Mouse (Mus musculus) MEL (cell line): ENCODE measurements at regions not wholly inside any gene's neighbourhood (a gene's known extent, or its start where the extent isn't known, plus 50 kb on each side); places are given as distances from the start of the nearest gene placed in this dataset.

Source experiments
- DNase-seq: peaks from one replicate; pipeline ENCODE4 v3.0.0; 2011; ENCODE audit warnings: low read depth, low spot score
- H3K27ac ChIP-seq: 2 replicates; pipeline ENCODE4 v1.5.1; 2012; ENCODE audit warnings: low read depth, mild to moderate bottlenecking, control low read depth, low read length, moderate library complexity; ENCODE audit not compliant: control insufficient read depth
- H3K27me3 ChIP-seq, 2 experiments: fragments of 150-350 bp in 1 of 2; sonication (generic) in 1 of 2; 2 replicates each; pipeline ENCODE4 v1.6.1; 2012; ENCODE audit warnings: low read length in 2 of 2, mild to moderate bottlenecking in 2 of 2, improper control_type of control experiment in 1 of 2, moderate library complexity in 1 of 2; ENCODE audit not compliant: insufficient read depth in 2 of 2, control insufficient read depth in 1 of 2
- H3K36me3 ChIP-seq, 2 experiments: 2 replicates each; pipeline ENCODE4 v1.6.1; 2012 to 2014; ENCODE audit warnings: low read length in 2 of 2, improper control_type of control experiment in 1 of 2, inconsistent platforms in 1 of 2, mild to moderate bottlenecking in 1 of 2; ENCODE audit not compliant: insufficient read depth in 2 of 2, control insufficient read depth in 1 of 2
- H3K4me1 ChIP-seq, 2 experiments: fragments of 150-350 bp in 1 of 2; sonication (generic) in 1 of 2; 2 replicates each; pipeline ENCODE4 v1.6.1; 2012; ENCODE audit warnings: low read length in 2 of 2, improper control_type of control experiment in 1 of 2, mild to moderate bottlenecking in 1 of 2; ENCODE audit not compliant: insufficient read depth in 2 of 2, control insufficient read depth in 1 of 2
- H3K4me3 ChIP-seq, 2 experiments: fragments of 150-350 bp in 1 of 2; sonication (generic) in 1 of 2; 2 replicates each; pipeline ENCODE4 v1.5.1; 2012; ENCODE audit warnings: low read depth in 2 of 2, low read length in 2 of 2, mild to moderate bottlenecking in 2 of 2, moderate library complexity in 2 of 2, control low read depth in 1 of 2, improper control_type of control experiment in 1 of 2; ENCODE audit not compliant: control insufficient read depth in 1 of 2, insufficient read depth in 1 of 2
- H3K79me2 ChIP-seq: 2 replicates; pipeline ENCODE4 v1.6.1; 2012; ENCODE audit warnings: mild to moderate bottlenecking, low read length, moderate library complexity; ENCODE audit not compliant: control insufficient read depth, poor library complexity, insufficient read depth
- H3K9ac ChIP-seq: 2 replicates; pipeline ENCODE4 v1.6.1; 2012; ENCODE audit warnings: low read depth, mild to moderate bottlenecking, control low read depth, low read length, moderate library complexity; ENCODE audit not compliant: control insufficient read depth, poor library complexity, severe bottlenecking
- H3K9me3 ChIP-seq: fragments of 150-350 bp; sonication (generic); replicated peaks from 2 replicates; pipeline ENCODE4 v1.6.1; 2012; ENCODE audit warnings: mild to moderate bottlenecking, low read length, improper control_type of control experiment, moderate library complexity; ENCODE audit not compliant: insufficient read depth
- CHD1 ChIP-seq: IDR thresholded peaks from 2 replicates; pipeline ENCODE4 v1.6.1; 2012; ENCODE audit warnings: low read depth, mild to moderate bottlenecking, inconsistent platforms, low read length, improper control_type of control experiment
- CTCF ChIP-seq, 3 experiments: IDR thresholded peaks in 2 of 3; conservative IDR thresholded peaks in 1 of 3; 2 replicates each; pipeline ENCODE4 v1.5.1; 2011 to 2012; ENCODE audit warnings: low read length in 3 of 3, low read depth in 2 of 3, mild to moderate bottlenecking in 2 of 3, improper control_type of control experiment in 1 of 3, inconsistent platforms in 1 of 3, mixed read lengths in 1 of 3, moderate library complexity in 1 of 3; ENCODE audit not compliant: control insufficient read depth in 1 of 3, insufficient read depth in 1 of 3, poor library complexity in 1 of 3, severe bottlenecking in 1 of 3
- ELF1 ChIP-seq: IDR thresholded peaks from 2 replicates; pipeline ENCODE4 v1.6.1; 2014; ENCODE audit warnings: low read depth, mild to moderate bottlenecking, inconsistent platforms, low read length, improper control_type of control experiment, moderate library complexity
- GATA1 ChIP-seq: IDR thresholded peaks from 2 replicates; pipeline ENCODE4 v1.6.1; 2011; ENCODE audit warnings: low read depth, low read length, improper control_type of control experiment
- HCFC1 ChIP-seq: IDR thresholded peaks from 2 replicates; pipeline ENCODE4 v1.6.1; 2012; ENCODE audit warnings: low read depth, mild to moderate bottlenecking, inconsistent platforms, low read length, improper control_type of control experiment, moderate library complexity
- KAT2A ChIP-seq: conservative IDR thresholded peaks from 2 replicates; pipeline ENCODE4 v1.6.1; 2012; ENCODE audit warnings: low read depth, low read length, improper control_type of control experiment, inconsistent platforms
- MAZ ChIP-seq: IDR thresholded peaks from 2 replicates; pipeline ENCODE4 v1.6.1; 2012; ENCODE audit warnings: low read depth, mild to moderate bottlenecking, inconsistent platforms, low read length, improper control_type of control experiment
- MEF2A ChIP-seq: IDR thresholded peaks from 2 replicates; pipeline ENCODE4 v1.6.1; 2014; ENCODE audit warnings: low read depth, mild to moderate bottlenecking, inconsistent platforms, low read length, improper control_type of control experiment; ENCODE audit not compliant: poor library complexity, insufficient replicate concordance, severe bottlenecking; ENCODE audit errors: extremely low read depth
- MYB ChIP-seq: IDR thresholded peaks from 2 replicates; pipeline ENCODE4 v1.6.1; 2011; ENCODE audit warnings: mild to moderate bottlenecking, low read depth, low read length, improper control_type of control experiment
- NELFE ChIP-seq: IDR thresholded peaks from 2 replicates; pipeline ENCODE4 v1.6.1; 2011; ENCODE audit warnings: low read depth, low read length, improper control_type of control experiment
- POLR2AphosphoS2 ChIP-seq: IDR thresholded peaks from 2 replicates; pipeline ENCODE4 v1.6.1; 2011; ENCODE audit warnings: low read length, improper control_type of control experiment
- POLR2AphosphoS5 ChIP-seq: IDR thresholded peaks from 2 replicates; pipeline ENCODE4 v1.6.1; 2012; ENCODE audit warnings: low read depth, borderline replicate concordance, mild to moderate bottlenecking, inconsistent platforms, low read length, moderate library complexity, mixed read lengths
- RAD21 ChIP-seq: IDR thresholded peaks from 2 replicates; pipeline ENCODE4 v1.6.1; 2011; ENCODE audit warnings: mild to moderate bottlenecking, low read depth, low read length, improper control_type of control experiment
- RCOR1 ChIP-seq: IDR thresholded peaks from 2 replicates; pipeline ENCODE4 v1.6.1; 2012; ENCODE audit warnings: low read depth, mild to moderate bottlenecking, inconsistent platforms, low read length, improper control_type of control experiment
- SIN3A ChIP-seq: IDR thresholded peaks from 2 replicates; pipeline ENCODE4 v1.6.1; 2012; ENCODE audit warnings: low read length, improper control_type of control experiment, inconsistent platforms
- SMC3 ChIP-seq: IDR thresholded peaks from 2 replicates; pipeline ENCODE4 v1.6.1; 2011; ENCODE audit warnings: low read depth, low read length, improper control_type of control experiment
- TAL1 ChIP-seq: IDR thresholded peaks from 2 replicates; pipeline ENCODE4 v1.6.1; 2012; ENCODE audit warnings: mild to moderate bottlenecking, inconsistent platforms, low read length, moderate library complexity, mixed read lengths
- TBP ChIP-seq: IDR thresholded peaks from 2 replicates; pipeline ENCODE4 v1.8.0; 2011; ENCODE audit warnings: low read depth, low read length, improper control_type of control experiment
- ZC3H11A ChIP-seq: IDR thresholded peaks from 2 replicates; pipeline ENCODE4 v1.6.1; 2012; ENCODE audit warnings: low read depth, mild to moderate bottlenecking, inconsistent platforms, low read length, improper control_type of control experiment
- ZKSCAN1 ChIP-seq: IDR thresholded peaks from 2 replicates; pipeline ENCODE4 v1.6.1; 2012; ENCODE audit warnings: low read depth, mild to moderate bottlenecking, inconsistent platforms, low read length, improper control_type of control experiment, moderate library complexity

GRCm38 (mm10) chr1:52305679-52306632, 72.9 kb upstream of the Gls start:
- no peaks in the 10 kb centered on the region for H3K36me3 ChIP-seq
- no peak overlapping the region for H3K9ac ChIP-seq
- no peaks in the 10 kb centered on the region for H3K79me2 ChIP-seq
- H3K27me3 ChIP-seq, result no peaks in the 10 kb centered on the region
- H3K4me3 ChIP-seq, result no peak overlapping the region
- no peak overlapping the region for H3K27ac ChIP-seq
- H3K9me3 ChIP-seq, result no peaks in the 10 kb centered on the region
- no peaks in the 10 kb centered on the region; a peak in 1 of 4 replicates for H3K4me1 ChIP-seq
- DNase-seq, result no peak
- TF ChIP-seq KAT2A (no peak), GATA1 (no peak), RAD21 (no peak), ZC3H11A (no peak), SIN3A (no peak), POLR2AphosphoS5 (no peak), RCOR1 (no peak), MAZ (no peak), MYB (no peak), CHD1 (no peak), ZKSCAN1 (no peak), SMC3 (no peak), NELFE (no peak), CTCF (IDR thresholded peaks at IDR 0.05 in 2 of 3, conservative IDR thresholded peaks at IDR 0.05 in 1 of 3; ENCODE audit: control insufficient read depth in 1 of 3, insufficient read depth in 1 of 3, low read depth in 2 of 3, low read length in 3 of 3, poor library complexity in 1 of 3, severe bottlenecking in 1 of 3) (no peak), POLR2AphosphoS2 (no peak), TBP (no peak)

- peak; percentile 83 for DNase-seq
- H3K27me3 ChIP-seq, result no peaks in the 10 kb centered on the region
- peak overlapping the region; percentile 40 to 49; a peak in 3 of 4 replicates for H3K4me3 ChIP-seq
- no peaks in the 10 kb centered on the region for H3K9me3 ChIP-seq
- H3K4me1 ChIP-seq, result peaks cover 0 to 7% of the 10 kb centered on the region in 2 experiments; a peak in 2 of 4 replicates
- no peaks in the 10 kb centered on the region for H3K79me2 ChIP-seq
- H3K36me3 ChIP-seq, result peaks cover 0 to 5% of the 10 kb centered on the region in 2 experiments; a peak in 2 of 4 replicates
- peak overlapping the region; percentile 50; the same call in 1 of the 2 replicates for H3K9ac ChIP-seq
- no peak overlapping the region for H3K27ac ChIP-seq
- TF ChIP-seq ZC3H11A (peak; percentile 56), ELF1 (no peak), TAL1 (no peak), SIN3A (peak; percentile 39; the same call in 1 of the 2 replicates), SMC3 (peak; percentile 72), HCFC1 (no peak), KAT2A (no peak), MEF2A (no peak), ZKSCAN1 (no peak), GATA1 (no peak), RAD21 (peak; percentile 70), MAZ (0 out of 2 replicates have a peak, but pooled peaks have one; percentile 27), CTCF (IDR thresholded peaks at IDR 0.05 in 2 of 3, conservative IDR thresholded peaks at IDR 0.05 in 1 of 3; ENCODE audit: control insufficient read depth in 1 of 3, insufficient read depth in 1 of 3, low read depth in 2 of 3, low read length in 3 of 3, poor library complexity in 1 of 3, severe bottlenecking in 1 of 3) (peak; percentile 71 to 88 (median 85))
These were observed 69.5 kb upstream of the Gls start for GRCm38 (mm10) chr1:52302557-52302956.
